Mouse (Mus musculus) gastrocnemius, postnatal 4 days (tissue): ENCODE measurements around the gene Cblc. TPM values are rescaled to one million over a fixed set of nuclear protein-coding genes. Genes with fewer than 3 reads are reported as not detected.

Experiments used
- DNase-seq, 2 experiments: peaks; one replicate each; pipeline ENCODE4 v3.0.0; 2021 to 2022; ENCODE audit warnings: low spot score in 2 of 2, mixed read lengths in 2 of 2
- total RNA-seq, 2 experiments: library from RNA; stranded (reverse); gene quantifications; 2 replicates each; pipeline ENCODE4 v1.2.3; 2021

Cblc gene
- total RNA-seq, 2 experiments from 2014 or later = 0.76 to 0.96 TPM

GRCm38 (mm10) chr7:19754065-19754464 lies 42.5 kb downstream of the Cblc start:
- no peak for DNase-seq

- no peak for DNase-seq
Observed at GRCm38 (mm10) chr7:19753587-19753986, 43.0 kb downstream of the Cblc start.

GRCm38 (mm10) chr7:19752652-19753051 lies 44.0 kb downstream of the Cblc start:
- no peak for DNase-seq

GRCm38 (mm10) chr7:19751070-19751383 lies 45.6 kb downstream of the Cblc start:
- no peak for DNase-seq

GRCm38 (mm10) chr7:19750217-19751069 lies 46.2 kb downstream of the Cblc start, which contains the start of gene Nectin2:
TSS of gene Nectin2 (minus strand) at chr7:19750483.
- DNase-seq = peak; percentile 81 to 88

- DNase-seq = peak; percentile 95 to 97
Observed at GRCm38 (mm10) chr7:19749389-19750216, 47.0 kb downstream of the Cblc start.

GRCm38 (mm10) chr7:19748219-19749195 lies 48.1 kb downstream of the Cblc start:
- no peak for DNase-seq

GRCm38 (mm10) chr7:19747420-19748218 lies 49.0 kb downstream of the Cblc start:
- no peak for DNase-seq

- DNase-seq = no peak
Observed at GRCm38 (mm10) chr7:19746426-19747201, 50.0 kb downstream of the Cblc start.

- no peak for DNase-seq
Observed at GRCm38 (mm10) chr7:19745971-19746370, 50.6 kb downstream of the Cblc start.

GRCm38 (mm10) chr7:19744590-19745385 lies 51.8 kb downstream of the Cblc start:
- no peak for DNase-seq

GRCm38 (mm10) chr7:19743791-19744190 lies 52.8 kb downstream of the Cblc start:
- DNase-seq = no peak

GRCm38 (mm10) chr7:19742468-19742867 lies 54.1 kb downstream of the Cblc start:
- DNase-seq = no peak

GRCm38 (mm10) chr7:19741329-19742031 lies 55.1 kb downstream of the Cblc start:
- DNase-seq = no peak

- DNase-seq = no peak
Observed at GRCm38 (mm10) chr7:19740269-19740668, 56.3 kb downstream of the Cblc start.

GRCm38 (mm10) chr7:19738771-19739170 lies 57.8 kb downstream of the Cblc start:
- no peak for DNase-seq

- no peak for DNase-seq
Observed at GRCm38 (mm10) chr7:19736389-19737057, 60.1 kb downstream of the Cblc start.
